Mouse (Mus musculus): Measurements from ENCODE around the gene Ppp1r14a. TPM values are rescaled to one million over a fixed set of nuclear protein-coding genes. Genes with fewer than 3 reads are reported as not detected.

The Ppp1r14a gene
- total RNA-seq, 2 experiments from 2014 or later: 15.9 to 24.7 TPM

DNA sequence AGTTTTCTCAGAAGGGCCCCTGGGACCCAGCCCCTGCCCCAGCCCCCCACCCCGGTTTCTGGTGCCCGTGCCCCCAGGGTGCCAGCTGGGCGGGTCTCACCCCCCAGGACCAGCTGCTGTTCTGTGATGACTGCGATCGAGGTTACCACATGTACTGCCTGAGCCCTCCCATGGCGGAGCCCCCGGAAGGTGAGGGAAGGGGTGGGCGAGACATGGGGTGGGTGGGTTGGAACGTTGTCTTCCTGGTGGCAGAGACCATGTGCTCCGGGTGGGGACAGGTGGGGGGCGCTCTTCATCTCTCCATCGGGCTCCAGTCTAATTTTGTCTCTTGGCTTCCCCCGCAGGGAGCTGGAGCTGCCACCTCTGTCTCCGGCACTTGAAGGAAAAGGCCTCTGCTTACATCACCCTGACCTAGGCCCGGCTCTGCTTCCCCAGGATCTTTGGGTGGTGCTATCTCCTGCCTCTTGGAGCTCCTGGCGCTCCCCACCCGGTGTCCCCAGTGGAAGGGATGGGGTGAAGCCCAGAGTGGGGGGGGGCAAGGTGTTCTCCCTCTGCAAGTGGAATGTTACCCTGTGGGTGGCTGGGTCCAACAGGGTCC lies 27.1 kb downstream of the Ppp1r14a start:
- intact Hi-C loops (cut with DNase I): loop anchor here (1.0 to 5.0 kb wide), 2 partner anchors 29 to 46 kb away; no protein-coding TSS in a partner anchor
- peak in 1 of 2 experiments; percentile 65 for DNase-seq (ENCODE audit: low spot score in 2 of 2)

DNA sequence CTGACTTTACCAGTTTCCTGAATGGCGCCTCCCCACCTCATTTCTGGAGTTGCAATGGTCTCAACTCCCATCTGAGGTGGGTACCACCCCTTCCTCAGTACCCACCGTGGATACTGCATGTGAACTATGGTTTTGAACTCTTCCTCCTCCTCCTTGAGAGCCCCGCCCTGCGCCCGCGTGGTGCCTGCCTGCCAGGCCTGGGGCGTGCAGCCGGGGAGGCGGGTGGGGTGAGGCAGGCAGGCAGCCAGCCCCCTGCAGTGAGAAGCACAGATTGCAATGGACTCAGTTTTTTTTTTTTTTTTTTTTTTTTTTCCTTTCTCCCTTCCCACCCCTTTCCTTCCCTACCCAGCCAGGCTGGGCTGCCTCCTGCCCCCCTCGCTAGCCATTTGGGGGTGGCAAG lies 27.9 kb downstream of the Ppp1r14a start:
- peak; percentile 79 to 88 for DNase-seq (ENCODE audit: low spot score in 2 of 2)
- intact Hi-C loops (cut with DNase I): loop anchor here (1.0 to 5.0 kb wide), 2 partner anchors 28 to 45 kb away; no protein-coding TSS in a partner anchor

DNA sequence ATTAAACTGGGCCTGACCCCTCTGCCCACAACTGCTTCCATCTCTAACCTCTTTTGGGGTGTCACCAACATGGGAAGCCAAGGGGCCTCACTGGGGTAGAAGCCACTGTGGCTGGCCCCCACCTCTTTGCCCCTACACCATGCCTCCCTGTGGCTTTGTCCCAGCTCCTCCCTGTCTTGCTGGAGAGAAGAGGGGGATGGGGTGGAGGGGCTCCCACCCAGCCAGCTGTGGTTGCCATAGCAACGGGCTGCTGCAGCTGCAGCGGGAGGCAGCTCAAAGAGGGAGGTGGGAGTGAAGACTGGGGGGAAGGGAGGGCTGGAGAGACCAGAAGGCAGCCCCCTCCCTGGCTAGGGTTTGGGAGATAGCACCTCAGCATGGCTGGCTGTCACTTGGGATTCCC lies 28.4 kb downstream of the Ppp1r14a start:
- no peak for DNase-seq (ENCODE audit: low spot score in 2 of 2)
- intact Hi-C loops (cut with DNase I): loop anchor here (5.0 kb wide), 1 partner anchor 45 kb away; no protein-coding TSS in a partner anchor

- peak; percentile 71 for DNase-seq (ENCODE audit: low spot score in 2 of 2)
- intact Hi-C loops (cut with DNase I): loop anchor here (5.0 kb wide), 1 partner anchor 44 kb away; no protein-coding TSS in a partner anchor
Observed at GRCm38 (mm10) chr7:29318115-29318911, 29.2 kb downstream of the Ppp1r14a start.

- no peak for DNase-seq (ENCODE audit: low spot score in 2 of 2)
- intact Hi-C loops (cut with DNase I): loop anchor here (5.0 kb wide), 1 partner anchor 43 kb away; no protein-coding TSS in a partner anchor
Observed at GRCm38 (mm10) chr7:29319337-29320307, 30.5 kb downstream of the Ppp1r14a start.

DNA sequence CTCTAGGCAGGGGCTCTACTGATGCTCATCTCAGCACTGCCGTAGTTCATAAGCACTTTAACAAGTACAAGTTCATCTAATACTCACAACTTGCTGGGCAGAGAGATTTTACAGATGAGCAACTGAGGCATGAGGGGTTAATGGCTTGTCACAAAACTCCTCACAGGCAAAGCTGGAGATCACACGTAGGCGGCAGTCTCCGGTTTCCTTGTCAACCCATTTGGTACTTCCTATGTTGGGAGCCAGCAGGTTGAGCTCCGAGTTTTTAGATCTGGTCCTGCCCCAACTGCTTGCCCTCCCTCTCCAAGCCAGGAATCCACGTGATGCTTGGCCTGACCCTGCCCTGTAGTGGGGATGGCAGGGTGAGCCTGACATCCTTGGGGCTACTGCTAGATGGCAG lies 38.0 kb downstream of the Ppp1r14a start:
- intact Hi-C loops (cut with DNase I): no loop called here
- no peak for DNase-seq (ENCODE audit: low spot score in 2 of 2)

- peak in 1 of 2 experiments; percentile 32 for DNase-seq (ENCODE audit: low spot score in 2 of 2)
- intact Hi-C loops (cut with DNase I): no loop called here
Observed at GRCm38 (mm10) chr7:29328984-29329383, 39.9 kb downstream of the Ppp1r14a start.

- no peak for DNase-seq (ENCODE audit: low spot score in 2 of 2)
- intact Hi-C loops (cut with DNase I): no loop called here
Observed at GRCm38 (mm10) chr7:29334156-29334555, 45.0 kb downstream of the Ppp1r14a start.

DNA sequence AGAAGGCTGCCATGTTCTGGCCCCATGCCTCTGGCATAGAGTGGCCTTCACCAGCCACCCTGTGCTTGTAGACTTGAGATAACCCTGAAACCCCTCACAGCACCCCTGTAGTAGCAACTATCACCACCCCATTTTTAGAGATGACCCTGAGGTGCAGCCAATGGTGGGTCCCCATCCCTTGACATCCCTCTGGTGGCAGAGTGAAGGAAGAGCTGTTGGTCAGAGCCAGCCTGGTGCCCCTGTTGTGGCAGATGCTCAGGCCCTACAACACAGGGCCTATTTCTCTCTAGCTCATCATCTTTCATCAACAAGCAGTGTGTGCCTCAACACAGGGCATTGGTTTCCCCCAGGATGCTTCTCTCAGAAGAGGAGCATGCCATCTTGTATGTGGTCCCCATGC lies 46.2 kb downstream of the Ppp1r14a start:
- intact Hi-C loops (cut with DNase I): no loop called here
- DNase-seq (ENCODE audit: low spot score in 2 of 2): no peak

DNA sequence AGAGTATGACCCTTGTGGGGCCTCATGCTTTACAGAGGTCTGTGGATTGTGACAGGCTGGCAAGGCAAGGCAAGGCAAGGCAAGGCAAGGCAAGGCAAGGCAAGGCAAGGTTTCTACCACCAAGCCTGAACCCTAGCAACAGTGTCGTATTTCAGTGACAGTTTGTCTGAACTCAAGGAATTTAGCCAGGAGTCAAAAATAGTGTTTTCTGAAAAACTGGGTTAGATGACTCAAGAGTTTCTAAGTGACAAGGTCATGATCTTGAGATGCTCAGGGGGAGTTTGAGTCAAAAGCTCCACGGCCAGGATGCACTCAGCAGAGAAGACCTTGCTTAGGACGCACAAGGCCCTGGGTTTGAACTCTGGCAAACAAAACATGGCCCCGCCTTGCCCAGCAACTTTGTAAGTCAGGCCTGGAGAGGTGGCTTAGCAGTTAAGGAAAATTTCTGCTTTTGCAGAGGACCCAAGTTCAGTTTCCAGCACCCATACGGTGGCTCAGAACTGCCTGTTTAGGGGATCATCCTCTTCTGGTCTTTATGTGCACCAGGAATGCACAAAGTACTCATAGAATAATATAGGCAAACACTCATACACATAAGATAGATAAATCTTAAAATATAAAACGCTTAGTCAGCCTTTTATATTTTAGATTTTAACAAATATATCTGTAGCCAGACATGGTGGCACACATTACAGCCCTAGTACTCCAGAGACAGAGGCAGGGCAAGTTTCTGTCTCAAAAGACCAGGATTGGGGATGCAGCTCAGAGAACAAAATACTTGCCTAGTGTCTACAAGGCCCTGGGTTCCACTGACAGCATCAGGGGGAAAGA lies 46.9 kb downstream of the Ppp1r14a start:
- no peak for DNase-seq (ENCODE audit: low spot score in 2 of 2)
- intact Hi-C loops (cut with DNase I): no loop called here

DNA sequence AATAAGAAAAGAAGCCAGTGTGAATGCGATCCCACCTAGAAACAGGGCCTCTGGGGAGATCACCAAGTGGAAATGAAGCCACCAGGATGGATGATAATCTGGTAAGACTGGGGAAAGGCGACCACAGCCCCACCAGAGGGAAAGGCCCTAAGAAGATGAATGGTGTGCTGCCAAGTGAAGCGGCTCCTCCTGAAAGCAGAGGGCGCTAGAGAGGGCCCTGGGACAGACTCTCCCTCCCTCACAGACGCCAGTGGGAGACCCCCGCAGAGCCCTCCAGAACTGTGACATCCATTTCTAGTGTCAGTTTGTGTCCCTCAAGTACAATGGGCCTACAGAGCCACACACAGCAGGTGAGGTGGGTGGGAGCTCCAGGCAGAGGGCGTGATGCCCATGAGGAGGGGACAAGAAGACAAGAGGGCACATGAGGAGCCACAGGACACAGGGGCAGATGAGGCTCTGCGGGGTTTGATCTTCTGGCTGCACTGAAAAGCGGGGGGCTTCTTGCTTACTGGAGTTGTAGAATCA lies 47.7 kb downstream of the Ppp1r14a start:
- DNase-seq (ENCODE audit: low spot score in 2 of 2): no peak
- intact Hi-C loops (cut with DNase I): no loop called here

- DNase-seq (ENCODE audit: low spot score in 2 of 2): no peak
- intact Hi-C loops (cut with DNase I): no loop called here
Observed at GRCm38 (mm10) chr7:29337766-29338165, 48.7 kb downstream of the Ppp1r14a start.

DNA sequence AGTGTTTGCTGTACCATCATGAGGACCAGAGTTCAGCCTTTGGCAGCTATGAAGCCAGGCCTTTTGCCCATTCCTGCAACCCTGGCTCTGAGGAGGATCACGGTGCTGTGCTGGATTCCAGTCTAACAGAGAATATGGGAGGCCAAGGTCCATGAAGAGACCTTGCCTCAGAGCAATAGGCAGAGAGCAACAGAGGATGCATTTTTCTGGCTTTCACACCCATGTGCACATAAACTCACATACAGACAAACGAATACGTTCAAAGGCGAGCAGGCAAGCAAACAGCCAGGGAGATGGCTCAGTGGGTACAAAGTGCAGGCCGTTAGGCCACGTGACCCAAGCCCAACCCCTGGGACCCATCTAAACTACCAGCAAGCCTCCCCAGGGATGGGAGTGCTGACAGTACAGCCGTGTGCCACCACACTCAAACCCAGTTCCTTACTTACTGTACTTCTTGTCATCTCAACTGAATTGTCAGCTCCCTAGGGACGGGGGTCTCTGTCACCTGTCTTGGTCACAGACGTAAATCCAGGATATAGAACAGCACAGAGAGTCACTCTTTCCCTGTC lies 49.3 kb downstream of the Ppp1r14a start:
- no peak for DNase-seq (ENCODE audit: low spot score in 2 of 2)
- intact Hi-C loops (cut with DNase I): no loop called here

DNA sequence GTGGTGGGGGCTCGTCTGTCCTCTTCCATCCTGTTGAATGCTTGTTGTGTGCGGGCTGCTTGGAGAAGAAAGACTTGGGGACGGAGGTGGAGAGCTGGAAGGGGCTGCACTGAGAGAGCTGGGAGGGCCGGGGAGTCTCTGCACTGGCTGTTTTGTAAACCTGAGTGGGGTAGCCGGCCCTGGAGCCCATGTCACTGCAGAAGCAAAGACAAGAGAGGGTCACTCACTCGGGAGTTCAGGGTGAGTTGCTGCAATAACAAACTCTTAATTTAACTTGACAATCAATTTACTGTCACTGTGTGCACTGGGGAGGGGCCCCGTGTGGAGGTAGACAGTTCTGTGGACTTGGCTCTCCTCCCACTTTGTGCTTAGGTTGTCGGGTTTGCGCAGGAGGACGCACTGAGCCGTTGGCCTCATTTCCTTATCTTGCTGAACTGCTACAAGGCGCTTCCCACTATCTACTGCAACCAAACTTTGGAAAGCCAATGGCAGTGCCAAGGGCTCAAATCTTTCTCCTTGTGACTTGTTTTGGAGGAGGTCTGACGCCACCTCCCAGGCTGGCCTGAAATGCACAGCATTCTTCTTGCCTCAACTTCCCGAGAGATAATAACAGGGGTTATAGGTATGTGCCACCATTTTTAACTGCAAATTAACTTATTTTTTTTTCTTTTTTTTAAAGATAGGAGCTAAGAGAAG lies 50.0 kb downstream of the Ppp1r14a start:
- intact Hi-C loops (cut with DNase I): no loop called here
- DNase-seq (ENCODE audit: low spot score in 2 of 2): no peak

GRCm38 (mm10) chr7:29340247-29340646 lies 51.1 kb downstream of the Ppp1r14a start:
- intact Hi-C loops (cut with DNase I): no loop called here
- DNase-seq (ENCODE audit: low spot score in 2 of 2): no peak

- DNase-seq (ENCODE audit: low spot score in 2 of 2): no peak
- intact Hi-C loops (cut with DNase I): no loop called here
Observed at GRCm38 (mm10) chr7:29340838-29341237, 51.7 kb downstream of the Ppp1r14a start.

GRCm38 (mm10) chr7:29341722-29342121 lies 52.6 kb downstream of the Ppp1r14a start:
- no peak for DNase-seq (ENCODE audit: low spot score in 2 of 2)
- intact Hi-C loops (cut with DNase I): no loop called here
